Mouse (Mus musculus) 416B (cell line): ENCODE measurements around the gene Nav2.
A peak's percentile ranks its signal among the peaks of the same experiment; 100 is the strongest.

Experiments
- DNase-seq: peaks from one replicate; pipeline ENCODE4 v3.0.0; 2011; ENCODE audit warnings: low read depth

The Nav2 gene

GRCm38 (mm10) chr7:49330181-49330580 lies 421.7 kb downstream of the Nav2 start:
- DNase-seq = no peak

DNA sequence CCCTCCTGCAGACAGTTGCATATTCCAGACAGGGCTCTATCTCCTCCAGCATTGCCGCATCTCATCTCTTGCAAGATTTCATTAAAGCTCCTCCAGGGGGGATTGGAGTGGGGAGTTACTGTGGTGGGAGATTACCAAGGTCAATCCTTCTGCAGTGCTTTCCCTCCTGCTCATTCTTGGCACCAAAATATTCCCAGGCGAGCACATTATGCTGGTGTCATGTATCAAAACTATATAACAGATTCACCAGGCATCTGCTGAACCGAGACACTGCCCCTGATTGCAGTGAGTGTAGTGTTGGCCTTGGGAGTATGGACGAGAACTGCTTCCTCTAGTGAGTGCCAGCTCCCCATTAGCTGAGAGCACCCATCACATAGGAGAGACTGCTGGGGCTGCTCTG lies 423.4 kb downstream of the Nav2 start:
- no peak for DNase-seq

DNA sequence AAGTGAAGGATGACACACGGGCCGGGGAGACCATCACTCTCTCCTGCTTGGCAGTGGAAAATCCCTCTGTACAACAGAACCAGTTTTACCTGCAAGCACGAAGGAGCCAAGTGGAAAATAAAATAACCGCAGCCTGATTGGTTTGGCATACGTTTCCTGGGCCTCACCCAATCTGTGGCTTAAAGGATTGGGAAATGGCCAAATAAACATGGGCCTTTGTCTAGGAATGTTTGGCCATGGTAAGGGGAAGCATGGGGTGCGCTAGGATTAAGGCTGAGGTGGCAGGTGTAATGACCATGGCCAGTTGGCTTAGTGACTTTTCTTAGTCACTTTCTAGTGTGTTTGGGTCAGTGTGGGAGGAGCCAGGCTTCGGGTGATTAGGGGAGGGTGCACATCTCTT lies 424.1 kb downstream of the Nav2 start:
- no peak for DNase-seq

GRCm38 (mm10) chr7:49334163-49334562 lies 425.6 kb downstream of the Nav2 start:
- DNase-seq = no peak

GRCm38 (mm10) chr7:49335056-49335455 lies 426.5 kb downstream of the Nav2 start:
- DNase-seq = peak; percentile 42

- DNase-seq = no peak
Observed at GRCm38 (mm10) chr7:49336725-49337124, 428.2 kb downstream of the Nav2 start.

DNA sequence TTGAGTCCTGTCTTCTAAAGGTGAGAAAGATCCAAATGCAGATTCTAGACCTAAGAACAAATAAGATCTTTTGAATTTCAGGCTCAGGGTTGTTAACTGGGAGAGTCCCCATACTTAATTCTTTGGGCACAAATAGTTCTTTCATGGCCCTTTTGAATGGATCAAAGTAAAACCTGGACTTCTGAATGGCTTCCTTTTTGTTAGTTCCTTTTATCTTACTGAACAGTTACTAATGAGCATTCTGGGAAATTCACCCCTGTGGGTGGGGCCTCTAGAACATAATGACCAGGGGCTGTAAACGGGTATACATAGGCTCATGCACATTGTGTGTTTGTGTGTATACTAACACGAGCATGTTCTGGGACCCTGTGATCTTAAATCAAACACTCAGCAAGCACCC lies 429.2 kb downstream of the Nav2 start:
- no peak for DNase-seq

DNA sequence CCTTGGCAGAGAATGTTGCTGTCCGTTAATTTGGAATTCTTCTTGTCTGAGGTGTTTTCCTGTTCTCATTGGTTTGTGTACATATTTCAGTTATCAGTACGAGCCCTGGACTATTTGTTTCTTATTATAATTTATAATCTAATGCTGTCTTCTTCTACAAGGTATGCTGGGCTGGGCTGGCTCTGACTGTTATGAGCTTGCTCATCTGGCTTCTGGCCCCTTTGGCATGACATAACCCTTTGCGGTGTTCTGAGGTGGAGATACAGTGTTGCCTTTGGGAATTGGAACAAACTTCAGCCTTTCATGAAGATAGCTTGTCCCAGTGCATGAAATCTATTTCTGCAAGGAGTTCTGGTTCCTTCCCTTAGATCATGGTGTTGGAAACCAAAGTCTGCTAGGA lies 431.4 kb downstream of the Nav2 start:
- DNase-seq = no peak

- DNase-seq = no peak
Observed at GRCm38 (mm10) chr7:49341151-49341918, 432.8 kb downstream of the Nav2 start.

- no peak for DNase-seq
Observed at GRCm38 (mm10) chr7:49341919-49342529, 433.5 kb downstream of the Nav2 start.

DNA sequence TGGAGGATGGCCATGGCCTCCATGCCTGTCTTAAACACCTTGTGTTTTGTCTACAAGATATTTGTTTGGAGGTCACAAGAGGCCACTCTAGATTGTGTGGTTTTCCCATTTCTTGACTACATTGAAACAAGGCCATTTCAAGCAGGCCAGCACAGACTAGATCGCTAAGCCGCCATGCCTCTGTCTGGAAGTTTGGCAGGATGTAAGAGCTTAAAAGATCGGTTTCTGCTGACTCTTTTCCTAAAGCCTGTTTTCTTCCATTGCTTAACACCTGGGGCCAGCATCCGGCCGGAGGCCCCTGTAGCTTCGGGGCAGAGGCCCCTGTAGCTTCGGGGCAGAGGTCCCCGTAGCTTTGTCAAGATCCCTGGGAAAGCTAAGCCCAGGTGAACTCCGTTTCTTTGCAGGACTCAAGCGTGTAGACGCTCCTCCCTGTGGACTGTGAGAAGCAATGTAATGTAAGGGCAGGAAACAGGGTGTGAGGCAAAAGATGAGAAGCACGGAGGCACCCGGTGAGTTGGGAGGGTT lies 434.1 kb downstream of the Nav2 start:
- no peak for DNase-seq

GRCm38 (mm10) chr7:49343081-49343600 lies 434.6 kb downstream of the Nav2 start:
- no peak for DNase-seq

- DNase-seq = no peak
Observed at GRCm38 (mm10) chr7:49343752-49344484, 435.4 kb downstream of the Nav2 start.

GRCm38 (mm10) chr7:49347338-49348272 lies 439.1 kb downstream of the Nav2 start:
- no peak for DNase-seq

GRCm38 (mm10) chr7:49348636-49349035 lies 440.1 kb downstream of the Nav2 start:
- DNase-seq = no peak

DNA sequence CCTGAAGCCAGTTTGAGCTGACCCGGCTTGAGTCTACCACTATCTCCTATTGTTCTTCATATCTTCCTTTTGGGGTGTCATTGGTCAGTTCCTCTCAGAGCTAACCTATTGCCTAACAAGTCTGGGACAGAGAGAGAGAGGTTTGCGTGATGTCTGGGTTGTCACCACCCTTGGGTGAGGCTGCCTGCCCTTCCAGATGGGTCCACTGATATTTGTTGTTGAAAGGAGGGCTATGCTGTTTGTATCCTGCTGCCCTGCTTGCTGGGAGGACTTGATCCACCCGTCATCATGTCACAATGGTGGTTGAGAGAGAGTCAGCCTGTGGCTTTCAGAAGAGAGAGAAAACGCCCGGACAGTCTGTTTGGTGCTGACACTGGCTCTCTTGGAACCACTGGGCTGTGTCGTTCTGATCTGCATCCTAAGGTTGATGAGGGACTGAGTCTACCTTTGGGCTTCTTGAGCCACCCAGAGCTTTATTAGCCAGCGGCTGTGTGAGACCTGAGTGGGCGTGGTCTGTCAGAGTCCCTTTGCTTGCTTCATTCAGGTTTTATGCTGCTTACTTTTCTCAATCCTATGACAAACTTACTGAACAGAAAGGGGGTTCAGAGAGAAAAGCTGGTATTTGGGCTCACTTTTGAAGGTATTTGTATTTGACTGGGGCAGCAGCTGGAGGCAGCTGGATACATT lies 441.9 kb downstream of the Nav2 start:
- DNase-seq = no peak

DNA sequence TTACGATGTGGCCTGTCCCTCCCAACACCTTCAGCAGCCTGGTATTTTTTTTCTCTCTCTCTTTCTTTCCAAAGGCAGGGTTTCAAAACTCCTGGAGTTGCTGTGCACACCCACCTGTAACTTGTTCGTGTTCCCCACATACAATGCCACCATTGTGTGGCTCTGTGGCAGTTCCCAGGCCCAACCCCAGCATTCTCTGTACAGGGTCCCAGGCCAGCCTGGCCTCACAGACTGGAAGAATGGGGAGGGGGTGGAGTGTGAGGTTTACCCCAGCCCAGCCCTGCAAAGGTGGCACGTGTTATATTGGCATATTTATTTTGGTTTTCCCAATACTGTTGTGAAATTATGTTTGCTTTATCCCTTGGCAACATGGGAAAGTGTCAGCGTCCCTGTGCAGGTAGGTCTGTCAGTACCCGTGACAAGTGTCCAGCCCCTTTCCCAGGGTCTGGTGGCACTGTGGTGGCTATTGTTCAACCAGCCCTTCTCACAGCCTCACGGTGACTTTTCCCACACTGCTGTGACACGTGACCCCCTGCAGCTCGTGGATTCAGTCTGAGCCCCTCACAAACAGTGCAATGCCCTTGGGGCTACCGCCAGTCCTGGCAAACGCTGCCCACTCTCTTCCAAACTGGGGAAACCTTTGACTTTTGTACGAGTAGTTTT lies 443.2 kb downstream of the Nav2 start:
- DNase-seq = no peak

DNA sequence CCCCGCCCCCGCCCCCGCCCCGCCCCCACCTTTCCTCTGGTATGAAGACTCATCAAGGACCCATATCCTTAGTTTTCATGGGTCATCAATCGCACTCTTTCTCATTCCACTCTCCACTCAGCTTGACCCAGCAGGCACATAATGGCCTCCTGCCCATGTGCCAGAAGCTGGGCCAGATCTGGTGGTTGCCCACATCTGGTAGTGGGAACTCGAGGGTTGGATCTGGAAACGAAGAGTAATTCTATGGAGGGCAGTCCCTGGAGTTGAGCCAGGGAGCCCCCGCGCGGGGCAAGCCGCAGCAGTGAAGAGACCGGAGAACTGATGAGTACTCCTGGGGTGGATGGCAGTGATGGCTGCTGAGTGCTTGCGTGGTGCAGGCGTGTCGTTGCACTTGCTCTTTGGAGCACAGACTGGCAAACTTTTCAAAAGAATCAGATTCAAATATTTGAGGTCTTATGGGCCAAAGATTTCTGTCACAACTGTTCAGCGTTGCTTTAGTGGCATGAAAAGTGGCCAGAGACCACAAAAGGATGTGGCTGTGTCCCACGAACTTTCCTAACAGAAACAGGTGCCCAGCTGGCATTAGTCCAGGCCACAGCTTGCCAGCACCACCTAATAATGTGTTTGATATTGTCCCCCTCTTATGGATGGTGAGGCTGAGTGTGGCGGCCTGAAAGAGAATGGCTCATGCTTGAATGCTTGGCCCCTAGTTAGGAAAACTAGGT lies 449.1 kb downstream of the Nav2 start:
- peak; percentile 9 for DNase-seq

DNA sequence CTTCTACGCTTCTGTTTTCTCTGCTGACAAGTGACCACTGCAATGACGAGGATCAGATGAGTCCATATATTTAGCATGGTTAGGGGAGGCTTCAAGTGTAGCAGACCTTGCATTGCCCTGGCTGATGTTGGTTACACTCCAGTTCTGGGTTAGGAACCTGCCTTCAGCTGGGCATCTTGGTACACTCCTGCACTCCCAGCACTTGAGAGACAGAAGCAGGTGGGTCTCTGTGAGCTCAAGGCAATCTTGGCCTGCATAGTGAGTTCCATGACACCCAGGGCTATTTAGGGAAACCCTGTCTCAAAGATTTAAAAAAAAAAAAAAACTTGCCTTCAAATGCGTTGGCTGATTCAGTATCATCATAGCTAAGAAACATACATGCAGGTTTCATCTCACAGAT lies 450.6 kb downstream of the Nav2 start:
- DNase-seq = no peak

DNA sequence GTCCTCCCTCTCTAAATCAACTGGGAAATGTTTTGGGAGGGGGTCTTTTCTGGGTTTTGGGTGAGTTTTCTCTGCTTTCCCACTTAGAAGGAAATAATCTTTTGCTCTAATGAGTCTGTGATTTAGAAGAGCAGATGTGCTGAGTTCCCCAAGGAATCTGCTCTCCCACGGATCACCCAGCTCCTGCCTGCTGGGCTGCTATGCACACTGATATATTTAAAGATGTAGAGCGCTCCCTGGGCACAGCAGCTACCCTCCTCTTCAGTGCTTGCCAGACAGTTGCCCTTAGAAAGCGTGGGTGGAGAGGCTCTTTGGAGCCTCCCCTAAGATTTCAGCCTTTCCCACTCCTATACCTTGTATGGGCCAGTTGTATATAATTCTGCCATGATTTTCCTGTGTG lies 452.1 kb downstream of the Nav2 start:
- no peak for DNase-seq
